Comparison of ENCODE assay signal across 24 mouse cellular contexts in the genomic region with DNA sequence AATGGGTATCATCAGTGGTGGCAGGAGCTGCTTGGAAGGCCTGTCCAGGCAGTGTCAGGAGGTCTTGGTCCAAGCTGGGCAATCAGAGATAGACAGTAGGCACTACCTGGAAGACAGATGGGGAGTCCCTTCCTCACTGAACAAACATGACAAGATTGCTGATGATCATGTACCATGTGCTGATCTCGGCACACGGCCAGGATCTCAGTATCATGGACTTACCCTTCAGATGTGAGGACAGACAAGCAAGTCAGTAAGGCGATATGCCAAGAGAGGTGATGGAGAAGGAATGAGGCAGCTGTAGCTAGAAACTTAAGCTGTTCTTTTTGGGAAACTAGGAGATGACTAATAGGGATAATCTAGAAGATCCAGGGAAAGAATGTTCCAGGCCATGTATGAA.
DNase-seq lines count a peak whose midpoint lies in the region; ATAC-seq and TF ChIP-seq lines count a peak whose summit lies in the region.
"Had no signal": no experiment of that assay in that cellular context is flagged by ENCODE, and none has a peak within 500 bp of the region (broad histone marks: within the 10 kb centered on the region; RNA-seq: fewer than 3 reads in every experiment).

No protein-coding gene starts in this region.

- no peak for ATAC-seq in midbrain, postnatal 0 days (ENCODE audit: low FRiP score)
- ATAC-seq: activated CD4-positive, CD25-positive, alpha-beta regulatory T cell, adult 4 months; CD4-positive, CD25-positive, alpha-beta regulatory T cell, adult 4 months; forebrain, embryonic 13.5 days; forebrain, embryonic 15.5 days; forebrain, postnatal 0 days; Patski had no signal

- H3K4me3 ChIP-seq in midbrain, postnatal 0 days (ENCODE audit: low read depth, low read length), result no peak overlapping the region
- H3K4me3 ChIP-seq in midbrain, embryonic 10.5 days, result no peak overlapping the region
- H3K4me3 ChIP-seq: embryonic facial prominence, embryonic 10.5 days; embryonic facial prominence, embryonic 12.5 days; forebrain, embryonic 13.5 days; forebrain, embryonic 15.5 days had no signal

- TF ChIP-seq CTCF in midbrain, postnatal 0 days (IDR thresholded peaks at IDR 0.05), result no peak

- H3K9me3 ChIP-seq in midbrain, postnatal 0 days (ENCODE audit: low read length), result no peaks in the 10 kb centered on the region
- no peaks in the 10 kb centered on the region for H3K9me3 ChIP-seq in midbrain, embryonic 10.5 days (replicated peaks)
- H3K9me3 ChIP-seq: embryonic facial prominence, embryonic 10.5 days; embryonic facial prominence, embryonic 12.5 days; forebrain, embryonic 13.5 days; forebrain, embryonic 15.5 days had no signal

- H3K36me3 ChIP-seq in midbrain, postnatal 0 days (ENCODE audit: insufficient read depth, low read length), result no peaks in the 10 kb centered on the region
- H3K36me3 ChIP-seq in midbrain, embryonic 10.5 days, result no peaks in the 10 kb centered on the region
- H3K36me3 ChIP-seq: embryonic facial prominence, embryonic 10.5 days; embryonic facial prominence, embryonic 12.5 days; forebrain, embryonic 15.5 days; G1E had no signal

- no peak overlapping the region for H3K27ac ChIP-seq in midbrain, postnatal 0 days (ENCODE audit: low read depth, low read length)
- no peak overlapping the region for H3K27ac ChIP-seq in midbrain, embryonic 10.5 days (replicated peaks)
- H3K27ac ChIP-seq: embryonic facial prominence, embryonic 10.5 days; embryonic facial prominence, embryonic 12.5 days; forebrain, embryonic 13.5 days; forebrain, embryonic 15.5 days had no signal

- no peak overlapping the region for H3K9ac ChIP-seq in midbrain, postnatal 0 days (replicated peaks; ENCODE audit: low read length, poor library complexity, severe bottlenecking)
- H3K9ac ChIP-seq: embryonic facial prominence, embryonic 12.5 days; forebrain, embryonic 13.5 days; forebrain, embryonic 15.5 days; forebrain, postnatal 0 days had no signal

- H3K4me1 ChIP-seq in midbrain, postnatal 0 days (ENCODE audit: insufficient read depth, low read length), result no peaks in the 10 kb centered on the region
- peaks cover 21% of the 10 kb centered on the region for H3K4me1 ChIP-seq in midbrain, embryonic 10.5 days

- peak; percentile 53 to 59 for DNase-seq in cerebellum, postnatal 10 days
- DNase-seq in cerebellum, adult 18-20 months, result no peak
- peak; percentile 42 for DNase-seq in left cerebral cortex, postnatal 4 days
- no peak for DNase-seq in left cerebral cortex, adult 18-20 months (ENCODE audit: low spot score in 2 of 2)
- peak; percentile 37 for DNase-seq in midbrain, postnatal 0 days (ENCODE audit: low spot score)
- no peak for DNase-seq in midbrain, embryonic 10.5 days (ENCODE audit: low spot score)
- DNase-seq: adrenal gland, adult 8-10 months; adrenal gland, postnatal 14 days; adrenal gland, postnatal 36 days; B cell, adult 2 months; cerebellum, adult 11-12 months; cerebellum, adult 8-10 months; cerebellum, adult 9-11 months; cerebellum, postnatal 25 days; forebrain, postnatal 0 days had no signal

- WGBS in midbrain, postnatal 0 days, result 93% methylated on average over 3 of the region's 3 CpGs
- WGBS in midbrain, embryonic 10.5 days, result 95% methylated on average over 3 of the region's 3 CpGs

- intact Hi-C loops in left cerebral cortex, postnatal 4 days (cut with DNase I), result no loop called here

- H3K27me3 ChIP-seq in midbrain, postnatal 0 days (ENCODE audit: insufficient read depth, low read length), result peaks cover 3% of the 10 kb centered on the region; the same call in 1 of the 2 replicates
- peaks cover 98% of the 10 kb centered on the region for H3K27me3 ChIP-seq in midbrain, embryonic 10.5 days (ENCODE audit: low read depth, poor library complexity, severe bottlenecking)
- H3K27me3 ChIP-seq: CH12.LX; forebrain, embryonic 15.5 days had no signal

- no peak overlapping the region for H3K4me2 ChIP-seq in midbrain, postnatal 0 days (ENCODE audit: low read depth, low read length, poor library complexity, severe bottlenecking)
- H3K4me2 ChIP-seq: embryonic facial prominence, embryonic 12.5 days; forebrain, embryonic 13.5 days; forebrain, embryonic 15.5 days had no signal

Comparison
In these comparisons a context has a peak if more than half of its experiments do, and no peak if none do; other contexts are left out.
1. DNase-seq: peak in cerebellum, postnatal 10 days (2 of 2), left cerebral cortex, postnatal 4 days (single experiment) and midbrain, postnatal 0 days (single experiment); none in cerebellum, adult 18-20 months (0 of 2), left cerebral cortex, adult 18-20 months (0 of 2) and midbrain, embryonic 10.5 days (single experiment).